Mouse (Mus musculus) liver, embryonic 14.5 days (tissue): ENCODE measurements at regions not wholly inside any gene's neighbourhood (a gene's known extent, or its start where the extent isn't known, plus 50 kb on each side); places are given as distances from the start of the nearest gene placed in this dataset.

Source experiments
- ATAC-seq: fragments of 200-750 bp; cut with Nextera tagmentation; 2 replicates; pipeline ENCODE4 v1.8.0; 2017; ENCODE audit warnings: moderate number of reproducible peaks, mild to moderate bottlenecking, moderate library complexity; ENCODE audit not compliant: insufficient read depth
- DNase-seq, 3 experiments: peaks; one replicate each; pipeline ENCODE4 v3.0.0-alpha.2; 2012 to 2013; ENCODE audit warnings: low read depth in 3 of 3, low spot score in 3 of 3
- H3K27ac ChIP-seq: fragments of 300-500 bp; sonication (generic); 2 replicates; pipeline ENCODE4 v1.5.1; 2014; ENCODE audit warnings: moderate library complexity, mild to moderate bottlenecking, control low read depth, inconsistent platforms
- H3K27me3 ChIP-seq: fragments of 300-500 bp; sonication (generic); 2 replicates; pipeline ENCODE4 v1.6.1; 2014; ENCODE audit warnings: mild to moderate bottlenecking, low read length, moderate library complexity; ENCODE audit not compliant: control insufficient read depth, insufficient read depth
- H3K36me3 ChIP-seq: fragments of 300-500 bp; sonication (generic); replicated peaks from 2 replicates; pipeline ENCODE4 v1.6.1; 2014; ENCODE audit warnings: low read depth; ENCODE audit not compliant: control insufficient read depth, insufficient read depth
- H3K4me1 ChIP-seq, 2 experiments: fragments of 200-500 bp in 1 of 2; fragments of 300-500 bp in 1 of 2; sonication (generic) in 1 of 2; replicated peaks; 2 replicates each; pipeline ENCODE4 v1.6.1; 2012 to 2014; ENCODE audit warnings: antibody characterized with exemption in 1 of 2, inconsistent platforms in 1 of 2, low read length in 1 of 2; ENCODE audit not compliant: control insufficient read depth in 2 of 2, insufficient read depth in 2 of 2
- H3K4me2 ChIP-seq: fragments of 300-500 bp; sonication (generic); 2 replicates; pipeline ENCODE4 v1.6.1; 2014; ENCODE audit warnings: low read depth, mild to moderate bottlenecking, control low read depth, moderate library complexity
- H3K4me3 ChIP-seq, 2 experiments: fragments of 200-500 bp in 1 of 2; fragments of 300-500 bp in 1 of 2; sonication (generic) in 1 of 2; 2 replicates each; pipeline ENCODE4 v1.5.1; 2012 to 2014; ENCODE audit warnings: low read depth in 2 of 2, low read length in 2 of 2, mild to moderate bottlenecking in 2 of 2, control low read depth in 1 of 2, inconsistent platforms in 1 of 2, moderate library complexity in 1 of 2; ENCODE audit not compliant: insufficient read depth in 1 of 2
- H3K9ac ChIP-seq: fragments of 300-500 bp; sonication (generic); replicated peaks from 2 replicates; pipeline ENCODE4 v1.6.1; 2014; ENCODE audit warnings: mild to moderate bottlenecking, control low read depth, moderate library complexity
- H3K9me3 ChIP-seq: fragments of 300-500 bp; sonication (generic); 2 replicates; pipeline ENCODE4 v1.6.1; 2016; ENCODE audit warnings: low read length, mixed read lengths; ENCODE audit not compliant: control insufficient read depth
- CTCF ChIP-seq: IDR thresholded peaks from 2 replicates; pipeline ENCODE4 v1.5.1; 2016; ENCODE audit warnings: antibody characterized with exemption, low read depth, control low read depth
- EP300 ChIP-seq: IDR thresholded peaks from 2 replicates; pipeline ENCODE4 v1.6.1; 2016; ENCODE audit warnings: antibody characterized with exemption, low read depth
- WGBS: fragments of 180-500 bp; shearing (Covaris S2); extraction: QIAGEN DNeasy Blood & Tissue Kit; methylation state at CpG from one replicate; pipeline ENCODE4 v1.1.7; 2014; ENCODE audit not compliant: insufficient replicate concordance; 5-methylcytosine and 5-hydroxymethylcytosine counted together

DNA sequence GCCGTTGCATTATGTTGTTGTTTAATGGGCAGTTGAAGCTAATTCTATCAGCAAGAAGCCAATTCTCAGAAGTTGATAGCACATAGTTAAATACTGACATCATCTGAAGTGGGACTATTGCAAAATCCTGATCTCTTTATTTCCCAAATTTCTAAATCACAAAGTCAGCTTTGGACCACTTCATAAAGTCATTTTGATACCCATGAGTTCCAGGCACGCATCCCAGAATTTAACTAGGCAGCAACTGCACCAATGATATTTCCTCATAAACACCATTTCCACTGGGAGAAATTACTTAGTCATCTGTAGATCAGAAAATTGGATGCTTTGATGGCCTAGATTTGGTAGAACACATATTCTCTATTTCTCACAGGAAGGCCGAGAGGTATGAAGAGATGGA lies 314.8 kb upstream of the Sfrp2 start:
- Histone ChIP-seq H3K27me3 (no peaks in the 10 kb centered on the region), H3K4me2 (no peak overlapping the region), H3K9ac (no peak overlapping the region), H3K4me1 (no peaks in the 10 kb centered on the region), H3K9me3 (no peaks in the 10 kb centered on the region), H3K36me3 (no peaks in the 10 kb centered on the region), H3K27ac (no peak overlapping the region), H3K4me3 (no peak overlapping the region)
- 69% methylated on average over 3 of the region's 3 CpGs for WGBS
- no peak for ATAC-seq
- DNase-seq = no peak
- TF ChIP-seq CTCF (no peak), EP300 (no peak)

GRCm38 (mm10) chr3:83453462-83453861 lies 312.7 kb upstream of the Sfrp2 start:
- Histone ChIP-seq H3K9me3 (no peaks in the 10 kb centered on the region), H3K27me3 (no peaks in the 10 kb centered on the region), H3K27ac (no peak overlapping the region), H3K36me3 (no peaks in the 10 kb centered on the region), H3K4me1 (no peaks in the 10 kb centered on the region), H3K4me3 (no peak overlapping the region), H3K9ac (no peak overlapping the region), H3K4me2 (no peak overlapping the region)
- WGBS = 40% methylated on average over 2 of the region's 2 CpGs
- DNase-seq = no peak
- TF ChIP-seq CTCF (no peak), EP300 (no peak)
- ATAC-seq = no peak

DNA sequence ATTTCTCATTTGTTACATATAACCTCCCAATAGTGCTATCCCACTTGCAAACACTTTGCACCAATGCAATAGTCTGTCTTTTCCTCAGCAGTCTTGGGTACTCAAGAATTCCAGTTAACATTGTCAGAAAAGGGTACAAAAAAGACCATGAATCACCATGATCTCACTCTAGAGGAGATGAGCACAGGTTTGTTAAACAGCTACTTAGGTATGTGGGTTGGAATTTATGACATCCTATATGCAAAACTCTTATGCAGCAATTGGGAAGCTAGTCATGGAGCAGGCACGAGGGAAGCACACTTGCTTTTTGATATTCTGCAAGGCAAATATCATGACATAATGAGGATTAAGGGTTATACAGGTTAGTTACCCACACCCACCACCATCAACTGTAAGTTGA lies 307.7 kb upstream of the Sfrp2 start:
- Histone ChIP-seq H3K4me2 (no peak overlapping the region), H3K4me1 (no peaks in the 10 kb centered on the region), H3K27ac (no peak overlapping the region), H3K36me3 (no peaks in the 10 kb centered on the region), H3K27me3 (no peaks in the 10 kb centered on the region), H3K4me3 (no peak overlapping the region), H3K9me3 (no peaks in the 10 kb centered on the region), H3K9ac (no peak overlapping the region)
- 33% methylated on average over 1 of the region's 1 CpGs for WGBS
- ATAC-seq = no peak
- TF ChIP-seq CTCF (no peak), EP300 (no peak)
- DNase-seq = no peak

DNA sequence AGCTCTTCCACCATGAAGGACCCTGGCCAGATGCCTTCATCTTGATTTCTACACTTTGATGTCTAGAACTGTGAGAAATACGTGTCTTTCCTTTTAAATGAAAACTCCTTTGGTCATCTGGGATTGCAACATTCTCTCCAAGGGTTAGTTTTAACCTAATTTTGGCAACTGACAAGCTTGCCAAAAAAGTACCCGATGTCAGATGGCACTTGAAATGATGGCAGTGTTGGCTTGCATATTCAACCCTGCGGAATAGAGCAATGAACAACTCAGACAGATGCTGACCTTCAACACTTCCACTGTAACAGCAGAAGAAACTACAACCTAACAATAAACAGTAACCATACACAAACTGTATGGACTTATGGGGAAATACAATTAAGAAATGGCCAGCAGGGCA lies 286.9 kb upstream of the Sfrp2 start:
- no peak overlapping the region for H3K4me3 ChIP-seq
- H3K27me3 ChIP-seq = no peaks in the 10 kb centered on the region
- 53% methylated on average over 3 of the region's 3 CpGs for WGBS
- no peaks in the 10 kb centered on the region for H3K36me3 ChIP-seq
- no peak for DNase-seq
- no peaks in the 10 kb centered on the region for H3K4me1 ChIP-seq
- no peak overlapping the region for H3K4me2 ChIP-seq
- no peak for TF ChIP-seq CTCF
- TF ChIP-seq EP300 = no peak
- no peaks in the 10 kb centered on the region for H3K9me3 ChIP-seq
- no peak overlapping the region for H3K27ac ChIP-seq
- ATAC-seq = no peak
- no peak overlapping the region for H3K9ac ChIP-seq

DNA sequence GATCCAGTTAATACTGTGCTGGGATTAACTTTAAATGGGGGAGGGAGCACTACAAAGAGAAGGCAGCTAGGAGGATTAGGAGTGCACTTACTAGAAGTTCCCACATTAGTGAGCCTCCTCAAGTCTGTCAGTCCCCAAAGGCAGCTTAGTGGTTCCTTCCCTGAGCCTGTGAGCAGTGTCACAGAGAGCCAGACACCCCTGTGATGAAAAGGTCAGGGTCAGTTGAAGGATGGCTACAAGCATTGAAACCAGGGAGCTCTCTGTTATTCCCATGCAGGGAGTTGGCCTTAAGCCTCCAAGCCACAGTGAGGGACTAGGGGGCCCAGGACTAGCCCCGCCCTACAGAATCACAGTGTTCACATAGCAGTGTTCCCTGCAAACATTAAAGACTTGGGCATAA lies 285.9 kb upstream of the Sfrp2 start:
- Histone ChIP-seq H3K9me3 (no peaks in the 10 kb centered on the region), H3K27me3 (no peaks in the 10 kb centered on the region), H3K4me2 (no peak overlapping the region), H3K36me3 (no peaks in the 10 kb centered on the region), H3K27ac (no peak overlapping the region), H3K4me3 (no peak overlapping the region), H3K4me1 (no peaks in the 10 kb centered on the region), H3K9ac (no peak overlapping the region)
- DNase-seq = no peak
- WGBS = 40% methylated on average over 1 of the region's 1 CpGs
- ATAC-seq = no peak
- TF ChIP-seq CTCF (no peak), EP300 (no peak)
